10 mouse cellular contexts compared by ENCODE assay signal in genomic region chr9:111916684-111917535, GRCm38 (mm10).
DNase-seq lines count a peak whose midpoint lies in the region; ATAC-seq lines count a peak whose summit lies in the region.
"Had no signal": no experiment of that assay in that cellular context is flagged by ENCODE, and none has a peak within 500 bp of the region (broad histone marks: within the 10 kb centered on the region; RNA-seq: fewer than 3 reads in every experiment).

No protein-coding gene starts in this region.

- no peak for DNase-seq in heart, adult 9 months (ENCODE audit: low spot score in 2 of 2)
- peak; percentile 15 for DNase-seq in adrenal gland, adult 2 months
- DNase-seq in embryonic facial prominence, embryonic 11.5 days (ENCODE audit: low spot score): peak; percentile 86
- peak; percentile 63 for DNase-seq in heart, postnatal 4 days
- DNase-seq in layer of hippocampus, postnatal 36 days: peak; percentile 30 to 44
- peak; percentile 19 for DNase-seq in thymus, postnatal 14 days

- no peaks in the 10 kb centered on the region for H3K4me1 ChIP-seq in heart, embryonic 11.5 days (ENCODE audit: control insufficient read depth, insufficient read depth, low read length)
- no peaks in the 10 kb centered on the region for H3K4me1 ChIP-seq in embryonic facial prominence, embryonic 11.5 days (ENCODE audit: control insufficient read depth, insufficient read depth, low read length)
- no peaks in the 10 kb centered on the region for H3K4me1 ChIP-seq in midbrain, embryonic 16.5 days (ENCODE audit: control insufficient read depth, insufficient read depth, low read length)
- H3K4me1 ChIP-seq: lung, embryonic 15.5 days had no signal

- H3K27me3 ChIP-seq in heart, embryonic 11.5 days (ENCODE audit: control insufficient read depth, insufficient read depth, low read length): no peaks in the 10 kb centered on the region
- H3K27me3 ChIP-seq in embryonic facial prominence, embryonic 11.5 days (ENCODE audit: control insufficient read depth, insufficient read depth, low read length): no peaks in the 10 kb centered on the region
- no peaks in the 10 kb centered on the region for H3K27me3 ChIP-seq in midbrain, embryonic 16.5 days (ENCODE audit: control insufficient read depth, insufficient read depth, low read depth, low read length)
- H3K27me3 ChIP-seq: lung, embryonic 15.5 days had no signal

- no peaks in the 10 kb centered on the region for H3K9me3 ChIP-seq in heart, embryonic 11.5 days (replicated peaks; ENCODE audit: control insufficient read depth, low read length)
- H3K9me3 ChIP-seq in embryonic facial prominence, embryonic 11.5 days (replicated peaks; ENCODE audit: control insufficient read depth, low read length): no peaks in the 10 kb centered on the region
- no peaks in the 10 kb centered on the region for H3K9me3 ChIP-seq in midbrain, embryonic 16.5 days (replicated peaks; ENCODE audit: control insufficient read depth, low read length, poor library complexity, severe bottlenecking)
- H3K9me3 ChIP-seq: lung, embryonic 15.5 days had no signal

- H3K9ac ChIP-seq in heart, embryonic 11.5 days (ENCODE audit: low read depth, low read length): no peak overlapping the region
- H3K9ac ChIP-seq in embryonic facial prominence, embryonic 11.5 days (replicated peaks; ENCODE audit: low read length): no peak overlapping the region; the same call in 1 of the 2 replicates
- H3K9ac ChIP-seq in midbrain, embryonic 16.5 days (ENCODE audit: low read depth, low read length): no peak overlapping the region
- H3K9ac ChIP-seq: lung, embryonic 15.5 days had no signal

- H3K36me3 ChIP-seq in heart, embryonic 11.5 days (ENCODE audit: control insufficient read depth, insufficient read depth, low read length): no peaks in the 10 kb centered on the region
- H3K36me3 ChIP-seq in embryonic facial prominence, embryonic 11.5 days (replicated peaks; ENCODE audit: control insufficient read depth, insufficient read depth, low read depth, low read length): no peaks in the 10 kb centered on the region
- H3K36me3 ChIP-seq in midbrain, embryonic 16.5 days (ENCODE audit: control insufficient read depth, insufficient read depth, low read length): no peaks in the 10 kb centered on the region
- H3K36me3 ChIP-seq: G1E; lung, embryonic 15.5 days had no signal

- no peak for ATAC-seq in heart, embryonic 11.5 days (replicated peaks; ENCODE audit: insufficient number of reproducible peaks, low FRiP score, low TSS enrichment)
- peak; percentile 86 for ATAC-seq in embryonic facial prominence, embryonic 11.5 days (replicated peaks; ENCODE audit: insufficient number of reproducible peaks, low FRiP score, low TSS enrichment, low read depth)
- ATAC-seq in midbrain, embryonic 16.5 days: peak; percentile 64; the same call in 1 of the 2 replicates

- WGBS in heart, embryonic 11.5 days (ENCODE audit: insufficient replicate concordance): 32% methylated on average over 17 of the region's 17 CpGs
- WGBS in embryonic facial prominence, embryonic 11.5 days: 26% methylated on average over 17 of the region's 17 CpGs
- 31% methylated on average over 17 of the region's 17 CpGs for WGBS in midbrain, embryonic 16.5 days

- peak overlapping the region; percentile 31 for H3K4me2 ChIP-seq in heart, embryonic 11.5 days
- H3K4me2 ChIP-seq in embryonic facial prominence, embryonic 11.5 days (ENCODE audit: low read depth, low read length): no peak overlapping the region
- peak overlapping the region; percentile 46 for H3K4me2 ChIP-seq in midbrain, embryonic 16.5 days (ENCODE audit: low read length)
- H3K4me2 ChIP-seq: lung, embryonic 15.5 days had no signal

- H3K4me3 ChIP-seq in heart, embryonic 11.5 days (ENCODE audit: low read depth, low read length): no peak overlapping the region
- no peak overlapping the region for H3K4me3 ChIP-seq in embryonic facial prominence, embryonic 11.5 days (ENCODE audit: low read depth, low read length)
- H3K4me3 ChIP-seq in midbrain, embryonic 16.5 days (ENCODE audit: low read depth, low read length): no peak overlapping the region
- H3K4me3 ChIP-seq: lung, embryonic 15.5 days had no signal

- no peak overlapping the region for H3K27ac ChIP-seq in heart, embryonic 11.5 days (ENCODE audit: low read depth, low read length)
- H3K27ac ChIP-seq in embryonic facial prominence, embryonic 11.5 days (replicated peaks; ENCODE audit: low read depth, low read length): no peak overlapping the region
- H3K27ac ChIP-seq in midbrain, embryonic 16.5 days (ENCODE audit: low read length): 0 out of 2 replicates have a peak overlapping the region, but pooled peaks have one; percentile 14
- H3K27ac ChIP-seq: lung, embryonic 15.5 days had no signal

Comparison
In these comparisons a context has a peak if more than half of its experiments do, and no peak if none do; other contexts are left out.
1. DNase-seq: peak in adrenal gland, adult 2 months (single experiment), embryonic facial prominence, embryonic 11.5 days (single experiment), heart, postnatal 4 days (single experiment), layer of hippocampus, postnatal 36 days (2 of 2) and thymus, postnatal 14 days (single experiment); none in heart, adult 9 months (0 of 2).